Mouse (Mus musculus): ENCODE data around the gene Olfr938. TPM values are rescaled to one million over a fixed set of nuclear protein-coding genes. Genes with fewer than 3 reads are reported as not detected.

Gene Olfr938
- total RNA-seq (2023; ENCODE audit: inconsistent age): not detected in 4 replicates

DNA sequence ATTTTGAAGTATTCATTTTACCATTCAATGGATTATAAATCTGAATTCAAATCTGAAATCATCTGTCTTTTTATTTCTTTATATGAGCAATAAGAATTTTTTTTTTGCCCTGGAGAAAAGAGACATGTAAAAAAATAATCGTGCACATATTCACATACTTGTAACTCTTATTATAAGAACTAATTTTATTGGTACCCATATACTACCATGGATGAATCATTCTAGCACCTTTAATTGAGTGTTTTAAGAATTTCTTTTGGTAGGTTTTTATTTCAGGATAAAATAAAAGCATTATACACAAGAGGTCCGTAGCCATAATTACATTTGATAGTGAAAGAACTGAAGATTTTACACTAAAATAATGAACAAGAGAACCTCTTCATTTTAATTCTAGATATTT is at the start of gene Olfr938:
Olfr938 (minus strand) TSS at position 101 of the 400 bp plus-strand sequence.

GRCm38 (mm10) chr9:39127831-39128230 is 49.1 kb upstream of the Olfr938 start, which contains the start of gene Olfr27:
TSS of gene Olfr27 (plus strand) at chr9:39128131.

GRCm38 (mm10) chr9:39064851-39065250 is 13.8 kb downstream of the Olfr938 start, which contains the start of gene Olfr937:
TSS of gene Olfr937 (minus strand) at chr9:39064951.

Other genes with a start within 250 kb of the Olfr938 start
- not detected in 4 replicates for gene Olfr924, start 234.4 kb downstream of the Olfr938 start, total RNA-seq (2023; ENCODE audit: inconsistent age)
- not detected in 4 replicates for gene Olfr26, start 223.8 kb downstream of the Olfr938 start, total RNA-seq (2023; ENCODE audit: inconsistent age)
- not detected in 4 replicates for gene Olfr926, start 201.8 kb downstream of the Olfr938 start, total RNA-seq (2023; ENCODE audit: inconsistent age)
- not detected in 4 replicates for gene Olfr930, start 149.1 kb downstream of the Olfr938 start, total RNA-seq (2023; ENCODE audit: inconsistent age)
- not detected in 4 replicates for gene Olfr933, start 106.6 kb downstream of the Olfr938 start, total RNA-seq (2023; ENCODE audit: inconsistent age)
- gene Olfr934, start 90.6 kb downstream of the Olfr938 start, total RNA-seq (2023; ENCODE audit: inconsistent age): not detected in 4 replicates
- not detected in 4 replicates for gene Olfr935, start 79.2 kb downstream of the Olfr938 start, total RNA-seq (2023; ENCODE audit: inconsistent age)
- not detected in 4 replicates for gene Olfr146, start 55.5 kb downstream of the Olfr938 start, total RNA-seq (2023; ENCODE audit: inconsistent age)
- not detected in 4 replicates for gene Olfr937, start 13.9 kb downstream of the Olfr938 start, total RNA-seq (2023; ENCODE audit: inconsistent age)
- not detected in 4 replicates for gene Olfr27, start 49.2 kb upstream of the Olfr938 start, total RNA-seq (2023; ENCODE audit: inconsistent age)
- not detected in 4 replicates for gene Olfr943, start 87.4 kb upstream of the Olfr938 start, total RNA-seq (2023; ENCODE audit: inconsistent age)
- gene Olfr944, start 123.0 kb upstream of the Olfr938 start, total RNA-seq (2023; ENCODE audit: inconsistent age): not detected in 4 replicates
- gene Olfr1537, start 171.1 kb upstream of the Olfr938 start, total RNA-seq (2023; ENCODE audit: inconsistent age): not detected in 4 replicates
- gene Olfr945, start 197.9 kb upstream of the Olfr938 start, total RNA-seq (2023; ENCODE audit: inconsistent age): not detected in 4 replicates
- gene Olfr948, start 247.2 kb upstream of the Olfr938 start, total RNA-seq (2023; ENCODE audit: inconsistent age): not detected in 4 replicates

All from B cell, adult (primary cell).